Mouse (Mus musculus): ENCODE measurements around the gene Dync1i1. TPM values are rescaled to one million over a fixed set of nuclear protein-coding genes. Genes with fewer than 3 reads are reported as not detected.

Dync1i1 gene
- polyA plus RNA-seq, 1 experiment from 2014 or later: 1.4 TPM

- no peak for ATAC-seq (replicated peaks; ENCODE audit: low FRiP score, low read depth)
- Histone ChIP-seq H3K36me3 (ENCODE audit: insufficient read depth, low read length) (no peaks in the 10 kb centered on the region), H3K4me2 (ENCODE audit: low read length) (no peak overlapping the region), H3K4me1 (replicated peaks; ENCODE audit: insufficient read depth, low read length) (no peaks in the 10 kb centered on the region), H3K27ac (no peak overlapping the region), H3K9ac (ENCODE audit: low read depth, low read length) (no peak overlapping the region), H3K27me3 (ENCODE audit: insufficient read depth, low read length) (no peaks in the 10 kb centered on the region), H3K9me3 (replicated peaks; ENCODE audit: low read length) (no peaks in the 10 kb centered on the region), H3K4me3 (replicated peaks; ENCODE audit: low read depth, low read length) (no peak overlapping the region)
- WGBS: 66% methylated on average over 1 of the region's 1 CpGs
- no peak for DNase-seq (ENCODE audit: low spot score)
- no peak for TF ChIP-seq CTCF (IDR thresholded peaks at IDR 0.05; ENCODE audit: low read depth)
These were observed 9.4 kb downstream of the Dync1i1 start for GRCm38 (mm10) chr6:5734862-5735261.

DNA sequence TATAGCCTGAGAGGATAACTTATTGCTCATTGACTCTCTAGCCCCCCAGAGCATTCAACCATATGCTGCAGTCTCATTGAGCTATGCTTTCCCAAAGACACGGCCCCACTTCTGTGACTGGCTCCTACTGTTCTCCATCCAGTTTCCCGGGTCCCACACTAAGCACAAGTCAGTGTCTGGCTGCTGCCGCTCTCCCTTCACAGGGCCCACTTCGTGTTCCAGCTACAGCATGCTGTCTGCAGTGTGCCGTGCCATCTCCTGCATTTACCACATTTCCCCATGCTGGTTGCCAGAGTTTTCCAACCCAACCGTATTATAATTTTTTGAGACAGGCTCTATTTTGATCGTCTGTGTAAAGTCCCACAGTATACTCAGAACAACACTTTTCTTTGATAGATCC lies 14.3 kb downstream of the Dync1i1 start:
- TF ChIP-seq CTCF (IDR thresholded peaks at IDR 0.05; ENCODE audit: low read depth): no peak
- DNase-seq (ENCODE audit: low spot score): no peak
- Histone ChIP-seq H3K4me2 (ENCODE audit: low read length) (no peak overlapping the region), H3K27me3 (ENCODE audit: insufficient read depth, low read length) (no peaks in the 10 kb centered on the region), H3K9ac (ENCODE audit: low read depth, low read length) (no peak overlapping the region), H3K27ac (no peak overlapping the region), H3K4me3 (replicated peaks; ENCODE audit: low read depth, low read length) (no peak overlapping the region), H3K9me3 (replicated peaks; ENCODE audit: low read length) (no peaks in the 10 kb centered on the region), H3K4me1 (replicated peaks; ENCODE audit: insufficient read depth, low read length) (no peaks in the 10 kb centered on the region), H3K36me3 (ENCODE audit: insufficient read depth, low read length) (no peaks in the 10 kb centered on the region)
- no peak for ATAC-seq (replicated peaks; ENCODE audit: low FRiP score, low read depth)
- WGBS: 80% methylated on average over 7 of the region's 7 CpGs

- no peak for TF ChIP-seq CTCF (IDR thresholded peaks at IDR 0.05; ENCODE audit: low read depth)
- H3K27ac ChIP-seq: no peak overlapping the region
- H3K9me3 ChIP-seq (replicated peaks; ENCODE audit: low read length): no peaks in the 10 kb centered on the region
- H3K9ac ChIP-seq (ENCODE audit: low read depth, low read length): no peak overlapping the region
- H3K4me1 ChIP-seq (replicated peaks; ENCODE audit: insufficient read depth, low read length): no peaks in the 10 kb centered on the region
- H3K4me3 ChIP-seq (replicated peaks; ENCODE audit: low read depth, low read length): no peak overlapping the region
- 87% methylated on average over 6 of the region's 6 CpGs for WGBS
- no peaks in the 10 kb centered on the region for H3K27me3 ChIP-seq (ENCODE audit: insufficient read depth, low read length)
- DNase-seq (ENCODE audit: low spot score) (no peak), ATAC-seq (replicated peaks; ENCODE audit: low FRiP score, low read depth) (no peak)
- H3K36me3 ChIP-seq (ENCODE audit: insufficient read depth, low read length): no peaks in the 10 kb centered on the region
- H3K4me2 ChIP-seq (ENCODE audit: low read length): no peak overlapping the region
These were observed 16.1 kb downstream of the Dync1i1 start for GRCm38 (mm10) chr6:5741395-5742032.

DNA sequence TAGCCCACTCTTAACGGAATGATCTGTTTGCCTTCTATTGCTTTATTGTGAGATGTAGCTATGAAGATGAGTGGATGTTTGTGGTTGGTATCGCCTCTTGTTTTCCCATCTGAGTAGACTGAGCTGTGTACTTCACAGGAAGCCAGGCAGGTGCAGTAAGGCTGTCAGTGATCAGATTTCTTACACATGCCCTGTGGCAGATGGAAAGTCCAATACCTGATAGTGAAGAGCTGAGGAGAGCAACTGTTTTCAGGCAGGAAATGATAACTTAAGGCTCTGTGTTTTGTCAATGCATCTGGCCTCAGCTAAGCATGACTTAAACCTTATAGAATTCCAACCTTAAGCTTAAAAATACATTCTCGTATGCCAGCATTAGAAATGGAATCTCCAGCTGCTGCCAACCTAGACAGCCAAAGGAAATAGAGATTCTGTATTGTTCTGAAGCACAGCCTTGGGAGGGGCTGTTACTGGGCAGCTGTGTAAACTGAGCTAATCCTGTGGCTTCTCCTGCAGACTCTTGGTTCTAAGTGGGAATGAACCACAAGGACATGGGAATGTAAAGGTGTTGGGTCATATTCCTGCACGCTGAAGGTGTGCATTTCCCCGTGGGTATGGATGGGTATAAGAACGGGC lies 24.8 kb downstream of the Dync1i1 start:
- ATAC-seq (replicated peaks; ENCODE audit: low FRiP score, low read depth) (no peak), DNase-seq (ENCODE audit: low spot score) (no peak)
- Histone ChIP-seq H3K36me3 (ENCODE audit: insufficient read depth, low read length) (no peaks in the 10 kb centered on the region), H3K9me3 (replicated peaks; ENCODE audit: low read length) (no peaks in the 10 kb centered on the region), H3K4me3 (replicated peaks; ENCODE audit: low read depth, low read length) (no peak overlapping the region), H3K9ac (ENCODE audit: low read depth, low read length) (no peak overlapping the region), H3K4me2 (ENCODE audit: low read length) (no peak overlapping the region), H3K27me3 (ENCODE audit: insufficient read depth, low read length) (no peaks in the 10 kb centered on the region), H3K4me1 (replicated peaks; ENCODE audit: insufficient read depth, low read length) (no peaks in the 10 kb centered on the region), H3K27ac (no peak overlapping the region)
- WGBS: 55% methylated on average over 6 of the region's 6 CpGs
- no peak for TF ChIP-seq CTCF (IDR thresholded peaks at IDR 0.05; ENCODE audit: low read depth)

GRCm38 (mm10) chr6:5752128-5752527 lies 26.7 kb downstream of the Dync1i1 start:
- H3K27ac ChIP-seq: no peak overlapping the region
- 72% methylated on average over 16 of the region's 16 CpGs for WGBS
- H3K4me3 ChIP-seq (replicated peaks; ENCODE audit: low read depth, low read length): no peak overlapping the region
- no peak for ATAC-seq (replicated peaks; ENCODE audit: low FRiP score, low read depth)
- no peak for TF ChIP-seq CTCF (IDR thresholded peaks at IDR 0.05; ENCODE audit: low read depth)
- H3K9ac ChIP-seq (ENCODE audit: low read depth, low read length): no peak overlapping the region
- no peaks in the 10 kb centered on the region for H3K36me3 ChIP-seq (ENCODE audit: insufficient read depth, low read length)
- no peaks in the 10 kb centered on the region for H3K9me3 ChIP-seq (replicated peaks; ENCODE audit: low read length)
- no peaks in the 10 kb centered on the region for H3K27me3 ChIP-seq (ENCODE audit: insufficient read depth, low read length)
- peak; percentile 27 for DNase-seq (ENCODE audit: low spot score)
- H3K4me2 ChIP-seq (ENCODE audit: low read length): no peak overlapping the region
- no peaks in the 10 kb centered on the region for H3K4me1 ChIP-seq (replicated peaks; ENCODE audit: insufficient read depth, low read length)

GRCm38 (mm10) chr6:5752617-5753016 lies 27.2 kb downstream of the Dync1i1 start:
- no peak for DNase-seq (ENCODE audit: low spot score)
- TF ChIP-seq CTCF (IDR thresholded peaks at IDR 0.05; ENCODE audit: low read depth): no peak
- no peak overlapping the region for H3K4me2 ChIP-seq (ENCODE audit: low read length)
- no peak overlapping the region for H3K9ac ChIP-seq (ENCODE audit: low read depth, low read length)
- 64% methylated on average over 5 of the region's 5 CpGs for WGBS
- no peaks in the 10 kb centered on the region for H3K9me3 ChIP-seq (replicated peaks; ENCODE audit: low read length)
- no peak overlapping the region for H3K4me3 ChIP-seq (replicated peaks; ENCODE audit: low read depth, low read length)
- H3K36me3 ChIP-seq (ENCODE audit: insufficient read depth, low read length): no peaks in the 10 kb centered on the region
- no peak overlapping the region for H3K27ac ChIP-seq
- no peaks in the 10 kb centered on the region for H3K27me3 ChIP-seq (ENCODE audit: insufficient read depth, low read length)
- no peak for ATAC-seq (replicated peaks; ENCODE audit: low FRiP score, low read depth)
- no peaks in the 10 kb centered on the region for H3K4me1 ChIP-seq (replicated peaks; ENCODE audit: insufficient read depth, low read length)

Measured in kidney, postnatal 0 days (tissue).